Mouse (Mus musculus) frontal cortex, postnatal 25 days (tissue): Measurements from ENCODE around the gene Galnt10.
A peak's percentile ranks its signal among the peaks of the same experiment; 100 is the strongest.

ENCODE experiments used
- DNase-seq, 2 experiments: peaks; one replicate each; pipeline ENCODE4 v3.0.0; 2022; ENCODE audit warnings: low spot score in 2 of 2

The Galnt10 gene

DNA sequence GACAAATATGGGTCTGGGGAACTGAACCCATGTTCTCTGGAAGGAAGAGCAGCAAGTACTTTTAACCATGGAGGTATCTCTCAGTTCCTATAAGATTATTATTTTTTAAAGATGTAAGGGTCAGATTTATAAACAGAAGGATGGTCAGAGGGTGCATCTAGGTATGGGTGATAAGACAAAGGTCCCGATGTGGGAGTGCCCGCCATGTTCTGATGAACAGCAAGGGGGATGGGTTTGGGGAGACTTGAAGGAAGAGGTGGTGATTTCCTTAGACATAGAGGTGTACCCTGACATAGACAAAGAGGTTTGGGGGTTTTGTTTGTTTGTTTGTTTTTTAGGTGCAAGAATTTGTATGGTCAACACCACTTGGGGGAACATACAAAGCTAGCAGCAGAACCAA is 1.6 kb upstream of the Galnt10 start:
- no peak for DNase-seq

DNA sequence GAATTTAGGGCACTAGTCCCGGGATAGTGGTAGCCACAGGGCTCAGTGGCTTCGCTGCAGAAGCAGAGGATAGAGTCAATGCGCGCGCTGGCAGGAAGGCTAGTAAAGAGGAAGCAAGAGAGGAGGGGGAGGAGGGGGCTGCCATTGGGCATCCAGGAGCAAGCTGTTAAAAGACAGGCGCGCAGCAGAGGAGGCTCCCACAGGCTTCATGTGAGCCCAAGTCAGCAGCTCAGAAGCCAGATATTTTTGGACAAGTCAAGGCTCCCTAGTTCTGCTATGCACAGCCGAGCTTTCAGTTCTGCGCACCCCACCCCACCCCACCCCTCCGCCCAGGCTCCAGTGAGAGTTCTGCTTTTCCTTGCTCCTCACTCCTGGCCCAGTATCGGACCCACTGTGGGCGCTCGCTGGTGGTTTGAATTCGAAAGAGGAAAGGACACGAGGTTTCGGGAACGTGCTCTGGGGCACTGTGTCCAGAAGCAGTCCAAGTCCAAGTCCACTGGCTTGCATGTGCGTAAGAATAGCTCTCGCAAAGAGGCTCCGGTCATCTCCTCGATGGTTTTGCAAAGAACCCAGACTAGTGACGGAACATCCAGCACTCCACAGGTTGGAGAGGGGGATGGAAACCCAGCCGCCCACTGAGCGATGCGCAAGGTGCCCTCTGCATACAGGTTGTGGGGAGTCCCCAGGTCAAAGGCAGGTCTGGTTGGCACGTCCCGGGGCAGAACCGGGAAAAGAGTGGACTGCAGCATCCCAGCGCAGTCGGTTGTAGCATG is 811 bp upstream of the Galnt10 start:
- no peak for DNase-seq

DNA sequence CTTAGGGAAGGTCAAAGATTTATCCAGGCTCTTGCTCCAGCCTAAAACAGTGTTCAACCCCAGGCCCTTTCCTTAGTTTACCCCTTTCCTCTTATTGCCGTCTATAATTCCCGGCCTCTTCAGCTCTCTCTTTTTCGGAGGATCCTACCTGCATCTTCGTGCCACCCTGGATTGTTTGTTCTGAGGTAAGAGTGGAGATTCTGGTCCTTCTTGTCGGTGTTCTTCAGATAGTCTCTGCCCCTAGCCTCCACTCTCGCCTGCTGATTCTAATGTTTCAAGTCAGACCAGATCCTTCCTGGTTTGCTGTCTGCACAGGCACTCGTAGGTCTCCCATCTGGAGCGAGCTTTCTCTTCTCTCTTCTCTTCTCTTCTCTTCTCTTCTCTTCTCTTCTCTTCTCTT is 605 bp downstream of the Galnt10 start:
- no peak for DNase-seq

GRCm38 (mm10) chr11:57646416-57646815 is 1.2 kb downstream of the Galnt10 start:
- no peak for DNase-seq

DNA sequence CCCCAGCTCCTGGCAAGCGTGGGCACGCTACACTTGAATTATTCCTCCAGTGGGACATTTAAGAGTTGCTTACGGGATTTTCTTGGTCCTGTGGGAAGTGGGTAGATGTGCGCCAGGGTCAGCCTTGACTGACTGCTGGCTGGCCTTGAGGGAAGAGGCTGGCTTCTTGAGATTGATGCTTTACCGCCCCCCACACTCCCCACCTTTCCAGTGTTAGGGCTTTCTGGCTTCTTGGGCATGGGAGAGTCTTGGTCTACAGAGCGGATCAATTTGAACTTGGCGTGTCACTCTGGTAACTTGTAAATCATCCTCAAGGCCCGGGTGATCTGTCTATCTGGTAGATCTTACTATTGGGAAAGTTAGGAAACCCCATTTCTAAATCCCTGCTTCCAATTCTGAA is 1.7 kb downstream of the Galnt10 start:
- no peak for DNase-seq

- no peak for DNase-seq
These were observed 2.2 kb downstream of the Galnt10 start for GRCm38 (mm10) chr11:57647446-57647845.

- no peak for DNase-seq
These were observed 3.1 kb downstream of the Galnt10 start for GRCm38 (mm10) chr11:57648196-57648800.

GRCm38 (mm10) chr11:57649269-57649668 is 4.0 kb downstream of the Galnt10 start:
- no peak for DNase-seq

DNA sequence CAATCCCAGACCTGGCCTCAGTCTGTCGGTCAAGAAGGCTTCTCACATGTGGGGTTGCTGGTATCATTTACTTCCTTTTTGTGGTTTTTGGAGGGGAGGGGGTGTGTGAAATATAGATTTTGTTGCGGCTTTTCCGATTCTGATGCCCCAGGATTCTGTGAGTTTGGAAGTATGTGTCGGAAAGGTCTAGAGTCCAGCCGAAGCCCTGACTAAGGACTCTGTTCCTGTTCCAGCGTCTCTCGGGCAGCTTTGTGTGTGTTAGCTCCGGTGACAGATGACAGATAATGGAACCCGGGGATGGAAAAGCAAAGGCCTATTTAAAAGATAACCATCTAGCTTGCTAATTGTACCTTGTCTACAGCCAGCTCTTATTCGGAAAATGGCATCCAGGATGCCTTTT is 4.4 kb downstream of the Galnt10 start:
- no peak for DNase-seq

- no peak for DNase-seq
These were observed 5.6 kb downstream of the Galnt10 start for GRCm38 (mm10) chr11:57650867-57651266.

DNA sequence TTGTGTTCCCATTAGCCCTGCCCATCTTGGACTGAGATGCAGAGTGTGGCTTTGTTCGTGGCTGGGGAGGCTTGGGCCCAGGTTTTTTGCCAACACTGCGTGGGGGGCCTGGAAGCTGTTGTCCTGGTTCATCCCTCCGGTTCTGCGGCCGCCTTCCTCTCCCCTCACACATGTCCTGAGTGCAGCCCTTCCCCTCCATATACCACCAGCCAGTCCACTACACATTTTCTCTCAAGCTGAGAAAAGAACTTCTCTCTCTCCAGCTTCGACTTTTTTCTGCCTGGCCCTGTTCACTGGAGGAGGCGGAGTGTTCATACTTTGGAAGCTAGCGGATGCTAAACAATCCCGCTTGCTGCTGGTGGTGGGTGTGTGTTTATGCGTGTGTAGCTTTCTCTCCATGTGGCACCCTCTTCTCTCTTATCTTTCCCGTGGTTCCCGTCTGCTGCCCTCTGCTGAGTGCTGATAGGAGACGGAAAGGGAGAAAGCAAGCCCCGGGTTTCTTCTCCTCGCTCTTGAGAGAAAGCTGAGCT is 6.1 kb downstream of the Galnt10 start:
- peak in 1 of 2 experiments; percentile 43 for DNase-seq

- DNase-seq, result no peak
These were observed 7.1 kb downstream of the Galnt10 start for GRCm38 (mm10) chr11:57652206-57652922.

- DNase-seq, result no peak
These were observed 7.8 kb downstream of the Galnt10 start for GRCm38 (mm10) chr11:57652923-57653660.

- no peak for DNase-seq
These were observed 8.6 kb downstream of the Galnt10 start for GRCm38 (mm10) chr11:57653796-57654195.

DNA sequence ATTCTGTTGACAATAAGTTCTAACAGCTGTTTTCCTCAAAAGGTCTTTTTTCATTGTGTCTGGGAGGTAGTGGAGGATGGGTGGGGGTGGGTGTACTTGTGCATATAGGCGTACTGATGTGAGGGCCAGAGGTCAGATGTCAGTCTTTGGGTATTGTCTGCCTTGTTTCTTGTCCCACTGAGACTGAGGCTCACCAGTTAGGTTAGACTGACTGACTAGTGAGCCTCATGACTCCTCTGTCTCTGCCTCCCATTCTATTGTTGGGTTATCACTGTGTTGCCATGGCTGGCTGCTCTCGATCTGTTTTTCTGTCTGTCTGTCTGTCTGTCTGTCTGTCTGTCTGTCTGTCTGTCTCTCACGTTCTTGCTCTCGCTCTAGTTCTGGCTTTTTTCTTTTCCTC is 9.1 kb downstream of the Galnt10 start:
- no peak for DNase-seq

DNA sequence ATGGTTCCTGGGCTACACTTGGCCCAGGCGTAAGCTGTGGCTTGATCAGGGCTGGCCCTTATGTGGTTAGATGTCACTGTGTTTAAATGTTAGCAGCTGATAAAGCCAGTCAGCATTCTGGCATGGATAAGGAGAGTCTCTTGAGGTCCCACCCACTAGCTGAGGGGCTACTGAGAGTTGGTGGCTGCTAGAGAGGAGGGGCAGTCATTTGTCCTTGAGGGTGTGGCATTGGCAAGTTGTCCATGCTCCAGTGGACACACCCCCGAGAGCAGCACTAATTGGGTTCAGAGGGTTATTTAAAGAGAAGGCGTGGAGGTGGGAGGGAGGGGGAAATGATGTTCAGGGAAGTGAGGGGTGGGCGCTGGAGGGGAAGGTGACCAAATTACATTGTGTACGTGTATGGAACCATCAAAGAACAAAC is 9.7 kb downstream of the Galnt10 start:
- DNase-seq, result no peak

DNA sequence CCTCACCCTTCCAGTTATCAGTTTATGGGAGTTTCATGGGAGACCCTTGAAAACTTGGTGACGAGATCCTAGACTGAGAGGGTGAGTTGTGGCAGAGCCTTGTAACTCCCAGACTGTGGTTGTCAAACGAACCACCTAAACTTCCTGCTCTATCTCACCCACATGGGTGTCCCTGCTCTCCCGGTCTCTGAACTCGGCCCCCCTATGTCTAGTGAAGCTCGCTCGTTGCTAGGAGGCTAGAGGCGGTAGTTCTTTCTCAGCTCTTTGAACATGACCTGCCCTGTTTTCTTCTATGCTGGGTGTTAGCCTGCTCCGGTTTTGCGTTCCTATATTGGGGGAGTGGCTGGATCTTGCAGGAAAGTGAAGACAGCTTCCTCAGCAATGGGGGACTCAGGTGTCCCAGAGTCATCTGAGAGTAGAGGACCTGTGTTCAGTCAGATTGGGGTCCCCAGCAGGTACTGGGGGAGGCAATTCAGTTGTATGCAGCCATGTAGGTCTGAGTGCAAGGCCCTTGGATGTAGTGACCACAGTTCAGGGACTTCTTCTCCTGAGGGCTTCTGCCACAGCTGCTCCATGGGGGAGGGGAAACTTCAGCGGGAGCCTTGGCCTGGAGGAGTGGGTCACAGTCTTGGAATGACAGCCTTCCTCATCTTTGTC is 10.6 kb downstream of the Galnt10 start:
- no peak for DNase-seq

DNA sequence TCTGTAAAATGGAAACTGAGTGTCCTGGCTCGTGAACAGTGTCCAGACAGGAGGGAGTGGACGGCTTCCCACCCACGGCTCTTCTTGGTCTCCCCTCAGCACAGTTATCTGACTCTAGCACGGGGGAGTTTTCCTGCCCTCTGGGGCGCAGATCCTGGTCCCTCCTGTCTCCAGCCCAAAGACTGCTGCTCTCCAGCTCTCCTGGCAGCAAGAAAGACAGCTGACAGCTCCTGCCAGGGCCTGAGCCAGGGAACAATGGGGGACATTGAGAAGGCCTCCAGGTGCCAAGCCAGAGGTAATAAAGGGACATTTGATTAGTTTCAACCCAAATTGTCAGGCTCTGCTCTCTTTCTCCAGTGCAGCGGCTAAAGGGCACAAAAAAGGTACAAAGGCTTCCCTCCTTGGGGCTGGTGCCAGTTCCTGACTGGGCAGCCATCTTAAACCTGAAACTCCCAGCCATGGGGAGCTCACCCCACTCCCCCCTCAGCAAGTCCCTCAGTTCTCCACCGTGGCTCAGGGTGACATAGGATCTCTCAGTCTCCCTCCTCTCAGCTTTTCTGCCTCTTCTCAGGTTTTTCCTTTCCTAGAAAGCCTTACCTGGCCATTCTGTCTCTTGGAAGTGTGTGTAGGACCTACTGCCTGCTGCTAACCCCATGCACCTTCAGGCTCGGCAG is 11.5 kb downstream of the Galnt10 start:
- DNase-seq, result no peak

DNA sequence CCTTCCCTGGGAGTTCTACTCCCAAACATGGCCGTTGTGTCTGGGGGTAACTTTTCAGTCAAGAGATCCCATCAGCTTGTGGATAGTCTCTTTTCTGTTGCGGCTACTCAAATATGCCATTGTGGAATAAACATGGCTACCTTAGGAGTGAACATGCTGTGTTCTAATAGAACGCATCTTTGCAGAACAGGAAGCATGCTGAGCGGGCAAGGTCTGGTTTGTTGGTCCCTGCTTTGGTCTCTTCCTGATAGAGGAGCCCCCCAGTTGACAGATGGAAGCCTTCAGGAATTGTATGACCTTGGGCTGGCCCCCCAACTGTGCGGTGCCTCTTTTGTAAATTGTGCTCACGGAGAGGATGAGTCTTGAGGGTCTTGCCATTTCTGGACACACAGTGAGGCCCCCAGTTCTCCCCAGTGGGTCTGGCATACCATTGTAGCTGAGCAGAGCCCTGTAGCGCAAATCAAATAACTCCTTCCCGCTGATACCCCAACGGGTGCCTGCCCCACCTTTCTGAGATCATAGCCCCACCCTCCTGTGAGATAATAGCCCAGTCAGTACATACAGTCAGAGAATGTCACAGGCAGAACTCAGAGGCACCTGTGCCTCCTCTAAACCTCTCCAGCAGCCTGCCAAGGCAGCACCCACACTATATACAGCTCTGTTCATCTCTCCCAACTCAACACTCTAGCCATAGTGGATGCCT is 12.3 kb downstream of the Galnt10 start:
- DNase-seq, result no peak

DNA sequence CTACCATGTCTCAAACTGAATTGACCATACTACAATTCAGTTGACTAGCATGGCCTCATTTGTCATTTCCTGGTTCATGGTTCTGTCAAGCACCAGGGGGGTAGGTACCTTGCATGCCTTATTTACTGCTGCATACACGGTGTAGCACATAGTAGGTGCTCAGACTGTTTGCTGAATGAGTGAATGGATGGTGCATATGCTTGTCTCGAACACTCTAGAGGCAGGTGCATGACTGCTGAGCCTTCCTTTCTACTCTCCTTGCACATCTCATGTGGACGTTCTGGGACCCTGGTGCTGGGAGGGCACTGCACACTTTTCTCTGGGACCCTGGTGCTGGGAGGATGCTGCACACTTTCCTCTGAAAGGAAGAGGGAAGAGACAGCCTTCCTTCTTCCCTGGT is 13.0 kb downstream of the Galnt10 start:
- no peak for DNase-seq
